Mouse (Mus musculus) erythroblast, embryonic 14.5 days (primary cell): ENCODE data around the gene Rrp12.

Experiments used
- GATA1 ChIP-seq: IDR thresholded peaks from 2 replicates; pipeline ENCODE4 v1.6.1; 2012; ENCODE audit warnings: low read length, inconsistent platforms, mixed read lengths
- TAL1 ChIP-seq: IDR thresholded peaks from 3 replicates; pipeline ENCODE4 v1.6.1; 2012; ENCODE audit warnings: low read length, inconsistent platforms, mixed read lengths

- TF ChIP-seq GATA1 (no peak), TAL1 (no peak)
These were observed 19.3 kb upstream of the Rrp12 start for GRCm38 (mm10) chr19:41915294-41915693.
